Mouse (Mus musculus): ENCODE results near the gene Bcl2a1a.
"Not testable (repeated sequence)": the region's sequence is repeated elsewhere in the genome, so short reads cannot be mapped to it uniquely, and the experiment has no call there.

Gene Bcl2a1a

DNA sequence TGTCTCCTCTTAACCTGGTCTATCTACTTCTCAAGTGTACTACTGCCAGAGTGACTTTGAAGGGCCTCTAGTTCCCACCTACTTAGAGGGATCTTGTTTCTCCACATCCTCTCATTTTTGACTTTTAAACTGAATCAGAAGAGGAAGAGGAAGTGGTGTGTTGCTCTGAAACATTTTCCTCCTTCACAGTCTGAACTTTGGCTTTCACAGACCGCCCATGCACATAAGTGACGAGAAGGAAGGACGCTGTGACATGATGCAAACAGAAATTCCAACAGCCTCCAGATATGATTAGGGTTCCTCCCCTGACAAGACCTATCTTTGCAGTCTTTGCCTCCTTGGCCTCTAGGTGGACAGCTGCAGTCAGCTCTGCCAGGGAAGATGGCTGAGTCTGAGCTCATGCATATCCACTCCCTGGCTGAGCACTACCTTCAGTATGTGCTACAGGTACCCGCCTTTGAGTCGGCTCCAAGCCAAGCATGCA, at the start of gene Bcl2a1a:
TSS of gene Bcl2a1a (plus strand) at position 231 of the 484 bp plus-strand sequence.
- DNase-seq (ENCODE audit: low spot score): not testable (repeated sequence)

DNA sequence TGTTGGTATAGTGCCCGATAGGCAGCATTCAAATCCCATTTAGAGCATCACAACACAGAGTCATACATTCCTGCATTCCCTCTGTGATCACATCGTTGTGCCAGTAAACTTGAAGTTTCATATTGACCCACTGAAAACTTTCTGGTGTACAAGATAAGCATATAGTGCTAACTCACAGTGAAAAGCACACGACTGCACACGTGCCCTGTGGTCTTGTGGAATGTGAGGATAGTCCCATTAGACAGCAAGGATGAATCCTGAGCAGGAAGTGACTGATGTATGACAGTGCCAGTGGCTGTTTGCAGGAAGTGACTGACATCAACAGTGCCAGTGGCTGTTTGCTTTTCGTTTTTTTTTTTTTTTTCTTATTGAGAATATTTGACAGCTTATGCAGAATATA, 40.1 kb upstream of the Bcl2a1a start:
- DNase-seq (ENCODE audit: low spot score): not testable (repeated sequence)

DNA sequence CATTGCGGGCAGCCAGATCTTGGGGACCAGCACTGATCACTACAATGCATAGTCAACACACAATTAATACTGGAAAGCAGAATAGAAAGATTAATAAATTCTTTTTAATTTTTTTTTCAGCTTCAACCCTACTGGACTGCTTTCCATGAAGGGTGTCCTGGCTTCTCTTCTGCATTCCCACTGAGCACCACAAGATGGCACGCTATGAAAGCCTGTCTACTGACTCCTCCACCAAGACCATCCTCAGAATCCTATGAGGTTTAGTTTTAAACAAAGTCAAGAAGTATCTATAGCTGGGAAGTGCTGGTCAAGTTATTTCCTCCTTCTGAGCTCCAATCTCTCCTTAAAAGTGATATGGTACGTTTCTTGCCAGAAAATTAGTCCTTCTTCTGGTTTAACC, 18.4 kb upstream of the Bcl2a1a start:
- DNase-seq (ENCODE audit: low spot score): not testable (repeated sequence)

DNA sequence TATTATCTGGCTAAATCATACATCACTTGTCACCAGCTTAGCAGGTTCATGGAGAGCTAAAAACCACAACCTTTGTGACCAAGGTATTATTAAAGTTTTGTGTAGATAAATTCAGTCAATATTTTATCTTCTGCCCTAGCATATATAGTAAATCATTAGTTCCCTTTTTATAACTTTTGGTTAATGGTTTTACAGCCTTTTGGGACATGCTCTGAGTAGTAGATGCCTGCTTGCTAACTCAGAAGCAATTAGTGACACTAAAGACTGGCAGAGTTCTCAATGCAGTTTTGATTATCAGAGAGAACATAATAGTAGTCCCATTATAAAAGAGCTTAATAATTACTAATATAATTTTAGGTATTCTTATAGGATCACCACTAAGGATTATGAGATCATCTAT, 5.2 kb upstream of the Bcl2a1a start:
- DNase-seq (ENCODE audit: low spot score): not testable (repeated sequence)

DNA sequence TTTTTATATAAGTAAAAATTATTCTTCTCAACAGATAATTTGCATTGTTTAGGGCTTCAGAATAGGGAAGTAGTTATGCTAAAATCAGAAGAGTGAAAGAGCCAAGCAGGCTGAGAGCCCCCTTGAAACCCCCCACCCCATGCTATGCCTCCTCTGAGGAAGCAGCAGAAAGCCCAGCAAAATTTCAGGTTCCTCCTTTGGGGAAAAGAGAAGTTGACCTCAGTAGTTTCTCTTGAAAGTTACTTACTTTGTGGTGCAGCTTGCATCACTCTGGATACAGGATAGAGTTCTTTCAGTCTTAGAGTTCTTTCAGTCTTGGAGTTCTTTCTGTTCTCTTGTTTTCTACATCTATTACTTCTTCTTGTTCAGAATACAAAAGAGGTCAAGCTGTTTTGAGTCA, 3.5 kb upstream of the Bcl2a1a start:
- DNase-seq (ENCODE audit: low spot score): not testable (repeated sequence)

DNA sequence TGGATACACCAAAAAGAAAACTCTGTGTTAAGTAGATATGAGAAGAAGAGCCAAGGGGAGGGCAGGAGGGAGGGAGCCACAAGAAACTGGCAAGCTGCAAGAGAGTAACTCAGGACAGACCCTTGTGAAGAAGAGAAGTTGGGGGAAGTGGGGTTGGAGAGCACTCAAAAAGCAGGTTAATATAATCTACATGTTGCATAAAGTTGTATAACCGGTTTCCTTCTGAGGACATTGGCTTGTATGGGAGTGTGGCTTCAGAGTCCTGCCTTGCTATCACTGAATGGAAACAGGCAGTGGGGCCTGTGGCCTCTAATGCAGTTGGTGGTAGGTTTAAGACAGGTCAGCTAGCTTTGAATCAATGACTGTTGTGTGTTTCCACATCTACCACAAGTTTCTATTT, 1.5 kb upstream of the Bcl2a1a start:
- DNase-seq (ENCODE audit: low spot score): not testable (repeated sequence)

DNA sequence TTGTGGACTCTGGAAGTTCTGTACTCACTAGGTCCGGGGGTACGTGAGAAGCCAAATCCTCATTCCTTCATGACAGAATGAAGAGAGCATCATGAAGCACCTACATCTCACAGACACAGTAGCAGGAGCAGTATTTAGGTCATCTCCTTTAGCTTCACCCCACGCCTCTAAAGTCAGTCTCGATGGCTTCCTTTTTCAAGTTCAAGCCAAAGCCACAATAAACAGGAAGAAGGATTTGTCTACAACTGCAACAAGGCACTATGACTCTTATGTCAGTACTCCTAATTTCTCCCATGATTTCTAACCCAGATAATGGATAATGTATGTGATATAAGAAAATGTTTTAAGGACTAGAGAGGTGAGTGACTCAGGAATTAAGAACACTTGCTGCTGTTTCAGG, 665 bp upstream of the Bcl2a1a start:
- DNase-seq (ENCODE audit: low spot score): not testable (repeated sequence)

DNA sequence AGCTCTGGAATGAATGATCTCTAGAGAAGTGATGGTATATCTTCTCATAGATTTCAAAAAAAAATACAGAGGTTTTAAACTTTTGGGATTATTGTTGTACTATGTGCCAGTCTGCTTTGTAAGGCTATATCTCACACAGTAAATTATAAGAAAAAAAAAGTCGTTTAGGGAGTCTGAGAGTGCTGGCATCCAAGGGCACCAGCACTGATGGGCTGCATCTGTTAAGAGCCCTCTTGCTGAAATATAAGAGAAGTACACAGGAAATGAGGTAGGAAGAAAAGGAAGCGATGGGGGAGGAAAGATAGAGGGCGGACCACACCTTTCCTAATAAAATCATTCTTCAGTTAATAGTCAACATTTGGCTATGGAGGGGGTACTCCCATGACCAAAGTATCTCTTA, 2.2 kb downstream of the Bcl2a1a start:
- no peak for DNase-seq (ENCODE audit: low spot score)

DNA sequence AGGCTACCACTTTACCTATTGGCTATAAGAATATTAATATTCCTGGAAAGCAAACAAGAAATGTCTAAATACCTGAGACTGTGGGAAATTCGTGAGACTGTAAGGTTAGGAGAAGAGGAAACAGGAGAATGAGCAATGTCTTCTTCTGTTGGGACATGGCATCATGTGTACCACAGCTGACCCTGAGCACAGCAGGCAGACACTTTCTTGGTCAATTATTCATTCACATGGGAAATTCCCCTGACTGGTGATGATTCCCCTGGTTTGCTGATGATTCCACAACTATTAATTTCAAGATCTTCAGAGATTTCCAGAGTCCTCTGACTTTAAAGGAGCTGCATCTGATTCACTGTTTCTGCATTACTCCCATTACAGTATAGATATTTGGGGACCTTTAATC, 3.3 kb downstream of the Bcl2a1a start:
- not testable (repeated sequence) for DNase-seq (ENCODE audit: low spot score)

DNA sequence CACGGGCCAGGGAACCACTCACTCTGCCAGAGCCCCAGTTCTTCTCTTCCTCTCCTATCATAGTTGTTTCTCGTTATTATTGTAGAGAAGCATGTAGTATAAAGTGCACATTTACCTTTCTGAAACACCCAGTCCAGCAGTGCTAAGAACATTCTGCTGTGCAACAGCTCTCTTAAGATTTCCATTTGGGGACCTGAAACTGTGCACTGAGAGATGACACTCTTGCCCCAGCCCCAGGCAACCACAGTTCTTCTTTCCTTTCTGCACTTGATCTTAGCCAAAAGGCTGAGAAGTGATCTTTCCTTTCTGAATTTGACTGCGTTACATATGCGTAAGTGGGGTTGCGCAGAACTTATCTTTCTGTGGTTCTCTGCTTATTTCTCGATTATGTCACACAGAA, 9.8 kb downstream of the Bcl2a1a start:
- DNase-seq (ENCODE audit: low spot score): not testable (repeated sequence)

DNA sequence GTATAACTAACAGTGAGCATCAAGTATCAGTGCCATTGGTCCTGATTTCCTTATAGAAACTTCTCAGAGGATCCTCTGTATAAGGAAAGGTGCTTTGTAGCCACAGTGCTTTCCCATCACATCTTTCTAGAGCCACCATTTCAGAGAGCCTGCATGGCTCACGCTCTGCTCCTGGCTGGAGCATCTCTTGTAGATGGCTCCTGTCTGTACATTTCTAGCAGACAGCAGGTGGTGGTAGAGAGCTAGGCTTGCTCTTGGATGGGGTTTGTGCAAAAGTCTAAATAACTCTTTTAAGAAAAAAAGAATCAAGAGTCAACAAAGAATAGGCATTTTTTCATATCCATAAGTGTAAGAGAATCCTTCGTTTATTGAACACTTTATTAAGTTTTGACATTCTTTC, 12.8 kb downstream of the Bcl2a1a start:
- not testable (repeated sequence) for DNase-seq (ENCODE audit: low spot score)

DNA sequence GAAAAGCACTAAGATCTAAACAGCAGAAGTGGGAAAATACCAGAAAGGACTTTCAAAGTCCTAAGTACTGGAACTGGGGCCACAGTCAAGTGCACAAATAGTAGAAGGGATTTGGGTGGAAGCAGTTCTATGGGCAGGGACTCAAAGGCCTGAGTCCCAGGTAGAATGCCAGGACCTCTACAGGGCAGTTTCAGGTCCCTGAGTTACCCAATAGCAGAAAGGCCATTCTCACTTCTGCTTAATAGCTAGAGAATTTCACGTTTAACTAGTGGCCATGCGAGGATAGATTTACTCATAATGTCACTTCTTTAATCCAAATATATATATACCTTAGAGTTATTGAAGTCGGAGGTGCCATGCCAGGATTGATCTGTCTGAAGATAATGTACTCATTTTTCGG, 20.2 kb downstream of the Bcl2a1a start:
- DNase-seq (ENCODE audit: low spot score): not testable (repeated sequence)

DNA sequence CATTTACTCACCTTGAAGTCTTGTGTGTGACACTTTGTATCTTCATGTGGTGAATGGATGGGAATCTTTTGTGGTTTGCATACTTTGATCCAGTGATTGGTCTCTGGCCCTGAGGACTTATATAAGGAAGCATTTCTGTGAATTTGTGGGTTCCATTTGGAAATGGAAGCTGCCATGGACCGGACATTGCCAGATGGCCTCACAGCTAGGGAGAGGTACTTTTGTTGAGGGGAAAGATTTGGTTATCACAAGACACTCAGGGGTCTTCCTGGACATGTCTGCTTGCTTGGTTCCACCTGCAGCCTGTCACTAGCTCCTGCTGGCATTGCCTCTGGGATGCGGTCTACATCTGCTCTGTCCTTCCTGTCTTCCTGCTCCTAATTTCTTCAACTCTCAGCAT, 23.1 kb downstream of the Bcl2a1a start:
- not testable (repeated sequence) for DNase-seq (ENCODE audit: low spot score)

DNA sequence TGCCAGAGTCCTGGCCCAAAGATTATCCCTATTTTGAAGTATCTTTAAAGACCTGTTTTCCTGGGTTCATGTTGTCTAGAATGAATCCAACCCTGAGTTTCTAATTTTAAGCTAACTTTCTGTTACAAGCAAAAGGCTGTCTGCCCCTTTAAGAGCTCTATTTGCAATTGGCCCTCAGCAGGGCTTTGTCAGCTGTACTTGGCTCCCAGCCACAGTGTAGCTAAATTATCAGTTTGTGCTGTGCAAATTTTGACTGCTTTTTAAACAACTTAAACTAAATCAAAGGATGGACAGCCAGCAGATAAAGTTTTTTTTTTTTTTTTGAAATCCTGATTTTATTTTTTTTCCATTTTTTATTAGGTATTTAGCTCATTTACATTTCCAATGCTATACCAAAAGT, 44.8 kb downstream of the Bcl2a1a start:
- DNase-seq (ENCODE audit: low spot score): not testable (repeated sequence)
